Mouse (Mus musculus) forelimb bud, embryonic 11.5 days (tissue): ENCODE data around the gene Mib2.
"Not testable (repeated sequence)": the region's sequence is repeated elsewhere in the genome, so short reads cannot be mapped to it uniquely, and the experiment has no call there.

ENCODE experiments used
- DNase-seq: peaks from one replicate; pipeline ENCODE4 v3.0.0-alpha.2; 2012; ENCODE audit warnings: low read depth, low spot score

Mib2 gene

DNA sequence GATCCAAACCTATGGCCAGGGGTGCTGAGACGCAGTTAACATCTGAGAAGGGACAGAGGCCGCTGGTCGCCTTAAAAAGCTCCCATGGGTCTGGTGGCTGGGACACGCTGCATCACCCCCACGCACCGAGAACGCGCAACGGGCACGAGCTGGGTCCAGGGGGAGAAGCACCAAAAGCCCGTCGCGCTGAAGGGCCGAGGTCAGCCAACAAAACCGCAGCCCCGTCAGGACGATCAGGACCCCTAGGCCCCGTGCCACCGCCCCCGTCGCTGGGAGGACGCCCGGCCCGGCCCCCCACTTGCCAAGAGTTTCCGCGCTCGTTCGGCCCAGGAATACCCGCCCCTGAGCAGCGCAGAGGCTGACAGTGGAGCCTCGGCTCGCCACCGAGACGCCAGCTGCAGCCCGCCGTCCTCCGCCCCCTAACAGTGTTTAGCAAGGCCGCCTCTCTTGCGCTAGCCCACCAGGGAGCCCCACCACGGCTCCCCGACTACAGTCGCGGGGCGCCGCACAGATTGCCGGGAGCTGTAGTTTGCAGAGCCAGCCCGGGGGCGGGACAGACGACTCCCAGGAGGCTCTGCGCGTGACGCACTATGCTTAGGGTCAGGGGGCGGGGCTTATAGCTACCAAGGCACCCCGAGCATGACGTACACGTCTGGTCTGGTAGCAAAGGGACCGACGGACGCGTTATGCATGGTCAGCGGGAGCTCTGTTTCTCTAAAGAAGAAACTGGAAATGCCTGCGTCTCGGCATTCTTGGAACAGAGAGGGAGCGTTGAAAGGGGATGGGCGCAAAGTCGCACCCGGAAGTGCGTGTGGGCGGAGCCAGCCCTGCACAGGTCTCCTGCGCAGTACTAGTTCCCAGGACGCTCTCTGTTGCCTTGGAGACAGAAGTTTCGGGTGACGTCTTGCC, at the start of gene Mib2:
TSS of gene Mib2 (minus strand) at position 510 of the 909 bp plus-strand sequence.
- peak; percentile 97 for DNase-seq

DNA sequence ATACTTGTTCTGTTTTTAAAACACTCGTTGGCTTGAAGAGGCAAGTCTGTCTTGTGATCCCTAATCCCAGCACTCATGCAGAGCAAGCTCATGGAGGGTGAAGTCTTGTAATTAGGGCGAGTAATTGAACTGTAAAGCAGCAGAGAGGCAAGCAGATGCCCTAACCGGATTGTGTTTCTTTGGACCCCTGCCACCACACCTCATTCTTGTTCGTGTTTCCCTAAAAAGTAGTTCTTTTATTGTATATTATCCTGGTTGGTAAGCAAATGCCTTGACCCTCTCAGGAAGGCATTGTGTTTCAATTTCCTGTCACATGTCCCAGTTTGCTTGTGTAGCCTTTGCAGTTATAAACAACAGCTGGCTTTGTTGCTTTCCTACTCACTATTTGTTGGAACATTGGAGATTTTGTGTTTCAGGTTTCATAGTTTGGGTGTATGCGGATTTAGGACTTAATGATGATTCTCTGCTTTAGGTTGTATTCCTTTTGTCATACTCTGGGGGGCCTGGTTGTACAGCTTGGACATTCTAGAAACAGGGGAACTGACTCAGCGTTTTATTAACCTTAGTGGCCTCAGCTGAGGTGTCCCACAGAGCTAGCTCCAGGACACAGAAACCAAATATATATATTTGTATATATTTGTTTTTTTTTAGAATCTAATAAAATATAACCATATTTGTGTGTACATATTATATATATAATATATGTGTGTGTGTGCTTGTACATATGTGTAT, 41.7 kb upstream of the Mib2 start:
- no peak for DNase-seq

DNA sequence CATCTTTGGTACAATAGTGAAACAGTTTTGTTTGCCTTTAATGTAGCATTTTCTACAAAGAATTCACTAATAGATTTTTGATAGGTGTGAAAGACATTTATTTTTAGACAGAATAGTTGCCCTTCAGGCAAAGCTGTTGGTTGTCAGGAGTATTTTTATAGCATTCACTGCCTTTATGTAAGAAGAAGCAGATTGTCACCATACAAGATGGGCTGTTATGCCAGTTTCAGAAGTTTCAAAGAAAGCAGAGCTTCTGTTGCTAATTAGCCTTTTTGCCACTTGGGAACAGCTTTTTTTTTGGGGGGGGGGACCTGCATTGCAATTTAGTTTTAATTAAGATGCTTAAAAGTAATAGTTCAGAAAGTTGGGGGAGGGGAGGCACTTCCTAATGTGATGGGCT, 40.0 kb upstream of the Mib2 start:
- DNase-seq: no peak

DNA sequence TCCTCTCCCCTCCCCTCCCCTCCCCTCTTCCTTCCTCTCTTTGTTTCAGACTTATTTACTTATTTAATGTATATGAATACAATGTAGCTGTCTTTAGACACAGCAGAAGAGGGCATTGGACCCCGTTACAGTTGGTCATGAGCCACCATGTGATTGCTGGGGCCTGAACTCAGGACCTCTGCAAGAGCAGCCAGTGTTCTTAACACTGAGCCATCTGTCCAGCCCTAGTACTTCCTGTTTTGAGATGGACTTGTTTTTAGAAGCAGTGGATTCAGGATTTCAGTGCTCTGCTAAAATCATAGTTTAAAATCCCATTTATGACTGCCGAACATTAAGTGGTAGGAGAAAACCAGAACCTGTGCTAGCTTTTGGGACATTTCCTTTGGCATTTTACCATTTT, 39.6 kb upstream of the Mib2 start:
- DNase-seq: no peak

DNA sequence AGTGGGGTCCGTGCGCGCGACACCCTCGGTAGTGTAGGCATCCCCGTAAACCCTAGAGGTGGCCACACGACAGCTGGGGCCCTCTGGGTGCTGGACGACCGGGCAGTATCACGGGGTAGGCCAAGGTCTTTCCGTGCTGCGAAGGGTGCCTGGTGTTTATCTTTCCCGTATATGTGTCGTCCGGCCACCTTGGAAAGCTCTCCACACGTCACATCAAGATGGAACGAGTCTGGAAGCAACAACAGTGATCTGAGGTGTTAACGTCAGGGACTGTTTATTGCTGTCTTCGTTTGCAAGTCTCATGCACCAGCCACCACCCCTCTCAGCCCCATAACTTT, 36.6 kb upstream of the Mib2 start:
- no peak for DNase-seq

DNA sequence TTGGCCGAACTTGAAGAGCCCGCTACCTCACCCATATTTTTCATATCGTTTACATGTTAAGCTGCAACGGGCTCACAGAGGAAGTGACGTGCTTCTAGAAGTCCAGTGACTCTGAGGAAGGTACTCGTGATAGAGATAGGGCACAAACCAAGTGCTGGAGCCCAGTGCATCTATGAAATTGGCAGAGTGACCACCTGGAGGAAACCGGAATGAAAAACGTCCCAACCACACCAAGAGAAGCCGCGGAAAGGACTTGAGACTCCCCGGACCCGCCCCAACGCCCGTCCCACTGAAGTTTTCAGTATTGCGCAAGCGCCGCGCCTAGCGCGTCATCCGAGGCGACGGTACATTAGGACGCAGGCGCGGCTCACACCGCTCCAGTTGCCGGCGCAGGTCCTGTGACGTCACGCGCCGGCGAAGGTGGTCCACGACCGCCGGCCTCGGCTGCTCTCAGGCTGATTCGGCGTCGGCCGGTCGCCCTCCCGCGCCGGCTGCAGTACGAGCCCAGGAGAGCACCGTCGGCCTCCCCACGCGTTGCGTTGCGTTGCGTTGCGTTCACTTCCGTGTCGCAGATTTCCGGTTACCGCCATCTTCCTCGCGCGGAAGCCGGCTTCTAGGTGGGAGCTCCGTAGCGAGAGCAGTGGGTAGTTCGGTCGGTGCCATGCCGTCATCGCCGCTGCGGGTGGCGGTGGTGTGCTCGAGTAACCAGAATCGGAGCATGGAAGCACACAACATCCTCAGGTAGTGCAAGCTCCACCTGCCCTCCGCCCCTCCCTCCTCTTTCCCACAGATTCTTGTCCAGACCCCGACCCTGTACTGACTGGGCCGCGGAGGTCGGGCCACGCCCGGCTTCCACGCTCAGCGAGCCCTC, 36.0 kb upstream of the Mib2 start, which contains the start of gene Ssu72:
TSS of gene Ssu72 (plus strand) at position 80 of the 871 bp plus-strand sequence.
- peak; percentile 95 for DNase-seq

DNA sequence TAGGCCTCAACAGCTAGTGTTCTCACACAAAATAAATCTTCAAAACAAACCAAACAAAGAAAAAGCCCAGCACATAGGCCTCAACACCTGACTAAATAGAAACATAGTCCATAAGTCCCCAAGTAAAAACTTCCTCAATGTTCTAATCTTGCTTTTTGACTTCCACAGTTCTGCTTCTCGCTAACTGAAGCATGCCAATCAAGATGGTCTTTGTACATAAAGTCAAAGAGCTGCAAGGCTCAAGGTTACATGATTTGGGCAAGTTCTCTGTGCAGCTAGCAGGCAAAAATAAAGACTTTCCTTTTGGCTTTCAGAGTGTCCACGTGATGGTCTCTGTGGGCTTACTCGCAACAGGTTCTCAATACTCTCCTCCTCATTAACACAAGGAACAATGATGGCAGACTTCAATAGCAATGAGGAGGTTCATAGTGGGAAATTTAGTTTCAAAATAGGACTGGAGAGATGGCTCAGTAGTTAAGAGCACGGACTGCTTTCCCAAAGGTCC, 34.5 kb upstream of the Mib2 start:
- no peak for DNase-seq

DNA sequence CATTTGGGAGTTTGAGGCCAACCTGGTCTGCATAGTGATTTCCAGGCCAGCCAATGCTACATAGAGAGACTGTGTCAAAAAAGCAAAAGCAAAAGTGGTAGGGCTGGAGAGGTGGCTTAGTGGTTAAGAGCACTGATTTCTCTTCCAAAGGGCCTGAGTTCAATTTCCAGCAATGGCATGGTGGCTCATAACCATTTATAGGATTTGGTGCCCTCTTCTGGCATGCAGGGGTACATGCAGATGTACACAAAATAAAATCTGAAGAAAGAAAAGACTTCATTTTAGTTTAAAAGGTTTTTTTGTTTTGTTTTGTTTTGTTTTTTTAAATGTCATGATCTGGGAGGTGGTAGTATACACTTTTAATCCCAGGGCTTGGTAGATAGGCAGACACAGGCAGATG, 31.4 kb upstream of the Mib2 start:
- DNase-seq: no peak

DNA sequence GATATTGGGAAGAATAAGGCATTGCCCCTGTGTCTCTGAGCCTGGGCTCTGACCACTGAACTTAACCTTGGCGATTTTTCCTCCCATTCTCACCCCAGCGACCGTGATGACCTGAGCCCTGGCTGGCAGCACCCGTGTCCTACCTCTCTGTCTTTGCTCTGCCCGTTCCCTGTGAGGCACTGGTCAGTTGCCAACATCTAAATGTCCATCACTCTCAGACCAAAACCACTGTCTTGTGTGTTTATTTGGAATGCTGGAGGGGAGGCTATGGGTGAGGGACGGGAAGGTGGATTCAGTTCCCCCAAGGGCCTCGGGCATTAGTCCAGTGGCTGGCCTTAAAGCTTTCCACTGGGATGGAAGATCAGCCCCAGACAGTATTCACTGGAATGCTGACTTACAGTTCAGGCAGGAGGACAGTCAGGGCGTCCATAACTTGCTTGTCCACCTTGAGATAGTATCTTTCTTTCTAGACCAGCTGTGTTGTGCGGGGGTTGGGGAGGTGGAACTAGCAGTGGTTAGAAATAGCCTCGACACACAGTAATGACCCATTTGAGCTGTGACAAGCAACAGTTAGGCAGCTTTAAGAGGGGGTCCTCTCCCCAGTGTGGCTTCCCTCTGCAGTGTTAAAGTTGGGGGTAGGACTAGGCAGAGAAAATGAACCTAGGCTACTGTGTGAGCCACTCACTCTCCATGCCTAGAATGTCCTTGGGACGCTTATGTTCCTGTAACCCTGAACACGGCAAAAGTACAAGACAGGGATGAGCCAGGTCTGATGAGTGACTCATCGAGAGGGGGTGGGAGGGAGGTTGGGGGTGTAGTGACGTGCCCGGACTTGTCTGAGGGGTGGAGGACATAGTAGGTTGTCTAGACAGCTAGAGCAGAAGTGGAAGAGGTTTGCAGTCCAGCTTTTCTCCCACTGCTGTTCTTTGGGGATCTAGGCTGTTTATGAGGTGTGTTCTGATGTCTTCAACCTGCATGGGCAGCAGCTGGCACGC, 27.6 kb upstream of the Mib2 start:
- DNase-seq: no peak

DNA sequence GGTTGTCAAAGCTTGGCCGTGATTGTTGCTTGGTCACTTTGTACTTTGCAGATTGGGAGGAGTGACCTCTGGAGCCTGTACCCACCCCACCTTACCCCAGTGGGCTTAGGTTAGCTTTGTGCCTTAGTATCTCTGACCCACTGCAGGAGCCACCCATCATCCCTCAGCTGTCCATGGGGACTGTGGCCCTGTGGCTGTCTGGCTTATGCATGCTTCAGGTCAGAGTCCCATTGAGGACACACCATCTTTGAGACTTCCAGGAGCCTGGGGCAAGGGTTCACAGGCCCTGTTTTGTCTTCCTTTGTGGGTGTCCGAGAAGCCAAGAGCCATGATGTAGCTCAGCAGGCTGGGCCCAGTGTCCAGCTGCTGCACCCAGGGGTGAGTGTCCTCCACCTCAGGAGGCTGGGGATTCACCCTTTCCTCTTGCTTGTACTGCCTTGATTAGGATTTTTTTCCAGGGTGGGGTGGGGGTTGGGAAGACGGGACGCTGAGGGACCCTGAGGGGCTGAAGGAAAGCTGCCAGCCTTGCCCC, 26.6 kb upstream of the Mib2 start:
- DNase-seq: no peak

DNA sequence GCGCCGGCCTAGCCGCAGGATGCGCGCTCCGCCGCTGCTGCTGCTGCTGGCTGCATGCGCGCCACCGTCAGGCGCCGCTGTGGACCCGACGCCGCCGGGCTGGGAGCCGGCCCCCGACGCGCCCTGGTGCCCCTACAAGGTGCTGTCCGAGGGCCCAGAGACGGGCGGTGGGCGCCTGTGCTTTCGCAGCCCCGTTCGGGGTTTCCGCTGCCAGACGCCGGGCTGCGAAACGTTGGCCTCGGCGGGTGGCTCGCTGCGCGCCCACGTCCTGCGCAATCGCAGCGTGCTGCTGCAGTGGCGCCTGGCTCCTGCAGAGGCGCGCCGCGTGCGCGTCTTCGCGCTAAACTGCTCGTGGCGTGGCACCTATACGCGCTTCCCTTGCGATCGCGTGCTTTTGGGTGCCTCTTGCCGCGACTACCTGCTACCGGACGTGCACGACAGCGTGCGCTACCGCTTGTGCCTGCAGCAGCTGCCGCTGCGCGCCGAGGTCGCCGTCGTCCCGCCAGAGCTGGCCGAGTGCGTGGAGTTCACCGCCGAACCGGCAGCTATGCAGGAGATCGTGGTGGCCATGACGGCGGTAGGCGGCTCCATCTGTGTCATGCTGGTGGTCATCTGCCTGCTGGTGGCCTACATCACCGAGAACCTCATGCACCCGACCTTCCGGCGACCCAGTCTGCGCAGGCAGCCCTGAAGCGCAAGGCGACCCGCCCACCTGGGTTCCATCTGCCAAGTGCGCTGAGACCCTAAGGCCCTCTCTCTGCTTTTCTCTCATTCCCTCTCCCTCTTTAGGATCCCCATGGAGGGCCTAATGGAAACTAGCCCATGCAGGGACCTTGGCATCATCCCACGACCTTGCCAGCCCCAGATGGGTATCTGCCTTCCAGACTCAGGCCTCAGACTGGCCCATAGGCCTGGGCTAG, 25.7 kb upstream of the Mib2 start:
- peak; percentile 56 for DNase-seq

DNA sequence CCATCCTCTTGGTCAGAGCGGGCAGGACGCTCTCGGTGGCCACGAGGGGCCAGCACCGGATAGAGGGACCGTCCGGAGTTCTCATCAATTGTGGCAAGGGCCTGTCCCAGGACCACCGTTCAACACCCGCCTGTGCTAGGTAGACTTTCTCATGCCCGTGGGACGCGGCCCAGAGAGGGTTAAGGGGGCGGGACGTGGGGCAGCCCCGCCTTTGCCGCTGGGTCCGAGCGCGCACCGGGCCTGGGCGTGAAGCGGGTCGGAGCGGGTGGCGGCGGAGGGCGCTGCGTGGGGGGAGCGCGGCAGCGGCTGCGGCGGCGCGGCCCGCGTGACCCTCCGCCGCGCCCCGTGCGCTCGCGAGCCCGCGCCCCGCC, 25.1 kb upstream of the Mib2 start, which contains the start of gene Fndc10:
TSS of gene Fndc10 (plus strand) at position 232 of the 371 bp plus-strand sequence.
- DNase-seq: peak; percentile 21

DNA sequence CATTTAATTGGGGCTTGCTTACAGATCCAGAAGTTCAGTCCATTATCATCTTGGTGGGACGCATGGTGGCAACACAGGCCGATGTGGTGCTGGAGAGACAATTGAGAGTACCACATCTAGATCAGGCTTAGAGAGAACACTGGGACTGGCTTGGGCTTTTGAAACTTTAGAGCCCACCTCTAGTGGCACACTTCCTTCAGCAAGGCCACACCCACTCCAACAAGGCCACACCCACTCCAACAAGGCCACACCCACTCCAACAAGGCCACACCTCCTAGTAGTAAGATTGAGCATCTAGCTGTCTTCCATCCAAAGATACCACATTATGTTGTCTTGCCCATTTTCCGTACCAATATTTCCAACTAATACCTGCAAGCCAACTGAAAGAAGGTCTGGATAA, 23.4 kb upstream of the Mib2 start:
- no peak for DNase-seq

DNA sequence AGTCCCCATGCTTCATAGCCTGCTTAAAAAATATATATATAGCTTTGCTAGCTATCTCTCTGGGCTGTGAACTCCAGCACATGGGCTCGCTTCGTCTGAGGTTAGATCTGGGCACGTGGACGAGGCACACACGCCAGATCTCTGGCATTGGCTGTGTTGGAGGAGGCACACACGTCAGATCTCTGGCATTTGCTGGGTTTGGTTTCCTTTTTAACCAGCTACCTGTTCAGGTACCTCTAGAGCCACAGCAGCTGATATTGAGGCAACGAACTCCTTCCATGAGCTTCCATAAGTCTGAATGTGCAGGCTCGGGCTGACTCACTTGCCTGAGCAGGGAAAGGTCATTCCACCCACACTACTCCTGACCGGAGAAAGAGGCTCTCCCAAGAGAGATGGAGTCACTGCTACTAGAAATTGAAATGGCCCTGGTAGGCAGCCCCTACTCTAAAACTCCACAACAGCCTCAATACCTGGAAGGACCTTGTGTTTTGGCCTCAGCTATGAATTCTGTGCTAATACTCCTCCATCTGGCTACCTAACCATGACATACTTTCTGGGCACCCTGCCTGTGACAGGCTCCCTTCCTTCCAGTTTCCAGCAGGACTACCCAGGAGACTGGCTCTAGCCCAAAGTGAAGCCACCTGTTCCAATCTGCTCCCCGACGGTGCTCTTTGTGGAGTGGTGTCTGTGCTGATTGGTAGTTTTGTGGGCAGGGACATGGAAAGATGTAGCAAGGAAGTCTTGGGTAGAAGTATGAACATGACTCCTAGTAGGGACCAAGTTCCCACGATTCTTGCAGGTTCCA, 21.8 kb upstream of the Mib2 start:
- DNase-seq: no peak

DNA sequence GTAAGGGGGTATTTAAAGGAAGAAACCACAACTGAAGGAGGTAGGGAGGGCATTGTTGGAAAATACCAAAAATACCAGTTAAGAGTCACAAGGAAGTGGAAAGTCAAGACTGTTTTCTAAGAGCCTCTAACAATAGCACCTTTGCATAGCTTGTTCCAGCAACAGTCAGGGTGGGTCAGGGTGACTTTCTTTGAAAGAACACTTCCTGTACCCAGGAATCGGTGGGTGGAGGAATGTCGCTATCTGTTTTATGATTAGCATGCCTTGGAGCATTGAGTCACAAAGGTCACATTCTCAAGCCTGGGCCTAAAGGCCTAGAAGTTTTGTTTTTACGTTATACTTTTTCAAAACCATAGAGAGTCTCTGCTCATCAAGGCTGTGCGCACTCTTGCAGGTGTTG, 18.8 kb upstream of the Mib2 start:
- DNase-seq: not testable (repeated sequence)

DNA sequence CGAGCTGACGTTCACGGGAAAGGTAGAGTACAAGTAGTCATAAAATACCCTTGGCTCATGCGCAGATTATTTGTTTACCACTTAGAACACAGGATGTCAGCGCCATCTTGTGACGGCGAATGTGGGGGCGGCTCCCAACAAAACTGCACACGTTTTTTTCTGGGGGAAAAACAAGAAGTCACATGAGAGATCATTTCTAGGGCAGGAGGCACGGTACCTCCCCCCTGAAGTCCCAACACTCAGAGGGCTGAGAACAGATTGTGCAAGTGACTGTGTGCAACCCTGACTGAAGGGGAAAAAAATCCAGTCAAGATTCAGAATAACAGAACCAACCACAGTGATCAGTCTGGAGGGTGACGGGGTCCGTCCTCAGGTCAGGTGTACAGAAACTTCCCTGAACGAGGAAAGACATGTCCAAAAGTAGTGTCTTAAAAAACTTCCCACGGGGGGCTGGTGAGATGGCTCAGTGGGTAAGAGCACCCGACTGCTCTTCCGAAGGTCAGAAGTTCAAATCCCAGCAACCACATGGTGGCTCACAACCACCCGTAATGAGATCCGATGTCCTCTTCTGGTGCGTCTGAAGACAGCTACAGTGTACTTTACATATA, 14.8 kb upstream of the Mib2 start:
- not testable (repeated sequence) for DNase-seq

DNA sequence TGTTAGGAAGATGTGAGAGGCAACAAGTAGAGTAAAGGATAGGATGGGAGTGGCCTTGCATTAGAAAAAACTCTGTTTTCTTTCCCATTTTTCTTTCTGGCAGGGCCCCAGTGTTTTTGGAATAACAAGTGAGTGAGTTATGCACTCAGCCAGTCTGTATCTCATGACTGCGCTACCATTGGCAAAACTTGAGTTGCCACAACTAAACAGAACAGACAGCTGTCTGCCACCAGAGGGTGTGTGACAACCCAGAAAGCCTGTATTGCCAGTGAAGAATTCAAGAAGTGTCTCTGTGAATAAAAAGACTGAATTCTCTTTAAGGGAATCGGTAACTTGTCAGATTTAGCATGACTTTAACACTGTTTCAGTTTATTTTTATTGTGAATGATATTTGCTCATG, 7.0 kb upstream of the Mib2 start:
- DNase-seq: no peak

DNA sequence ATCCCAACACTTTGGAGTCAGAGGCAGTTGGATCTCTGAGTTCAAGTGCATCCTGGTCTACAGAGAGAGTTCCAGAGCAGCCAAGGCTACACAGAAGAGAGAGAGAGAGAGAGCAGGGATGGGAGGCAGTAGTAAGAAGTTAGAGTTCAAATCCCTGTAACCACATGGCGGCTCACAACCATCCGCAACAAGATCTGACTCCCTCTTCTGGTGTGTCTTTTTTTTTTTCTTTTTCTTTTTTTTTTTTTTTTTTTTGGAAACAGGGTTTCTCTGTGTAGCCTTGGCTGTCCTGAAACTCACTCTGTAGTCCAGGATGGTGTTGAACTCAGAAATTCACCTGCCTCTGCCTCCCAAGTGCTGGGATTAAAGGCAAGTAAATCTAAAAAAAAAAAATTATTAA, 3.1 kb upstream of the Mib2 start:
- no peak for DNase-seq
